Mouse (Mus musculus) bone marrow, adult 2 months (tissue): ENCODE measurements at regions not wholly inside any gene's neighbourhood (a gene's known extent, or its start where the extent isn't known, plus 50 kb on each side); places are given as distances from the start of the nearest gene placed in this dataset.

ENCODE experiments used
- H3K27ac ChIP-seq: fragments of 200-500 bp; 2 replicates; pipeline ENCODE4 v1.5.1; 2012; ENCODE audit warnings: low read depth, mild to moderate bottlenecking, control low read depth, inconsistent platforms, low read length; ENCODE audit not compliant: control insufficient read depth, poor library complexity, insufficient read depth
- H3K4me1 ChIP-seq: fragments of 200-500 bp; 2 replicates; pipeline ENCODE4 v1.6.1; 2011; ENCODE audit warnings: low read length; ENCODE audit not compliant: control insufficient read depth, insufficient read depth
- H3K4me3 ChIP-seq: fragments of 200-500 bp; replicated peaks from 2 replicates; pipeline ENCODE3; 2011; ENCODE audit warnings: mild to moderate bottlenecking, low read depth, low read length, control low read depth; ENCODE audit not compliant: control insufficient read depth
- CTCF ChIP-seq: fragments of 200-500 bp; IDR thresholded peaks from 2 replicates; pipeline ENCODE4 v1.5.1; 2011; ENCODE audit warnings: low read length, control low read depth; ENCODE audit not compliant: control insufficient read depth, insufficient read depth
- POLR2A ChIP-seq: fragments of 200-500 bp; IDR thresholded peaks from 2 replicates; pipeline ENCODE4 v1.6.1; 2011; ENCODE audit warnings: low read depth, mild to moderate bottlenecking, control low read depth, low read length, borderline replicate concordance; ENCODE audit not compliant: control insufficient read depth
- WGBS: fragments of 180-500 bp; shearing (Covaris S2); methylation state at CpG from one replicate; pipeline ENCODE4 v1.1.7; 2018; 5-methylcytosine and 5-hydroxymethylcytosine counted together

GRCm38 (mm10) chr13:47843011-47843410 is 418.0 kb upstream of the Id4 start:
- Histone ChIP-seq H3K4me3 (no peak overlapping the region), H3K27ac (no peak overlapping the region), H3K4me1 (no peaks in the 10 kb centered on the region)
- WGBS, result 75% methylated on average over 9 of the region's 9 CpGs
- TF ChIP-seq CTCF, result no peak

GRCm38 (mm10) chr13:47843541-47844267 is 417.3 kb upstream of the Id4 start:
- WGBS, result 71% methylated on average over 13 of the region's 13 CpGs
- Histone ChIP-seq H3K4me3 (no peak overlapping the region), H3K4me1 (no peaks in the 10 kb centered on the region), H3K27ac (no peak overlapping the region)
- no peak for TF ChIP-seq CTCF
- no peak for TF ChIP-seq POLR2A

- TF ChIP-seq CTCF (no peak), POLR2A (no peak)
- Histone ChIP-seq H3K4me1 (no peaks in the 10 kb centered on the region), H3K27ac (no peak overlapping the region), H3K4me3 (no peak overlapping the region)
- WGBS, result 75% methylated on average over 3 of the region's 3 CpGs
These were observed 414.3 kb upstream of the Id4 start for GRCm38 (mm10) chr13:47846713-47847112.

GRCm38 (mm10) chr13:47848371-47849188 is 412.4 kb upstream of the Id4 start:
- H3K4me1 ChIP-seq, result no peaks in the 10 kb centered on the region
- H3K27ac ChIP-seq, result no peak overlapping the region
- TF ChIP-seq CTCF (no peak), POLR2A (no peak)
- H3K4me3 ChIP-seq, result no peak overlapping the region
- 52% methylated on average over 11 of the region's 11 CpGs for WGBS

GRCm38 (mm10) chr13:47855422-47856108 is 405.5 kb upstream of the Id4 start:
- no peaks in the 10 kb centered on the region for H3K4me1 ChIP-seq
- H3K27ac ChIP-seq, result no peak overlapping the region
- H3K4me3 ChIP-seq, result no peak overlapping the region
- TF ChIP-seq CTCF (no peak), POLR2A (no peak)
- 7% methylated on average over 22 of the region's 22 CpGs for WGBS

- WGBS, result 77% methylated on average over 4 of the region's 4 CpGs
- H3K27ac ChIP-seq, result no peak overlapping the region
- no peaks in the 10 kb centered on the region for H3K4me1 ChIP-seq
- no peak for TF ChIP-seq POLR2A
- no peak for TF ChIP-seq CTCF
- H3K4me3 ChIP-seq, result no peak overlapping the region
These were observed 402.1 kb upstream of the Id4 start for GRCm38 (mm10) chr13:47858946-47859345.

GRCm38 (mm10) chr13:47860316-47860715 is 400.7 kb upstream of the Id4 start:
- TF ChIP-seq CTCF (no peak), POLR2A (no peak)
- Histone ChIP-seq H3K4me3 (no peak overlapping the region), H3K27ac (no peak overlapping the region), H3K4me1 (no peaks in the 10 kb centered on the region)
- WGBS, result 86% methylated on average over 8 of the region's 8 CpGs

- 75% methylated on average over 3 of the region's 3 CpGs for WGBS
- Histone ChIP-seq H3K4me1 (no peaks in the 10 kb centered on the region), H3K4me3 (no peak overlapping the region), H3K27ac (no peak overlapping the region)
- no peak for TF ChIP-seq CTCF
- TF ChIP-seq POLR2A, result no peak
These were observed 398.1 kb upstream of the Id4 start for GRCm38 (mm10) chr13:47862896-47863295.
